Mouse (Mus musculus): ENCODE data around the gene Ciz1.

- TF ChIP-seq CTCF (IDR thresholded peaks at IDR 0.05; ENCODE audit: borderline replicate concordance, insufficient read depth, low read length) (no peak), POLR2A (IDR thresholded peaks at IDR 0.05; ENCODE audit: low read depth, low read length) (no peak)
Measured at GRCm38 (mm10) chr2:32320721-32321120, 31.4 kb upstream of the Ciz1 start.

Measured in embryonic fibroblast, embryonic 13.5 days (primary cell).